Mouse (Mus musculus) layer of hippocampus, adult 11-12 months (tissue): ENCODE results near the gene Gab1.

Experiments
- DNase-seq: peaks from one replicate; pipeline ENCODE4 v3.0.0; 2022; ENCODE audit warnings: low spot score

Gene Gab1

GRCm38 (mm10) chr8:80810442-80810841, 69.9 kb downstream of the Gab1 start:
- no peak for DNase-seq

GRCm38 (mm10) chr8:80807807-80808505, 72.4 kb downstream of the Gab1 start:
- DNase-seq, result no peak

- peak; percentile 39 for DNase-seq
Observed at GRCm38 (mm10) chr8:80804066-80804619, 76.2 kb downstream of the Gab1 start.

GRCm38 (mm10) chr8:80798778-80799177, 81.5 kb downstream of the Gab1 start:
- no peak for DNase-seq

- no peak for DNase-seq
Observed at GRCm38 (mm10) chr8:80798198-80798777, 82.0 kb downstream of the Gab1 start.

- DNase-seq, result no peak
Observed at GRCm38 (mm10) chr8:80796070-80796469, 84.2 kb downstream of the Gab1 start.

- no peak for DNase-seq
Observed at GRCm38 (mm10) chr8:80794585-80795509, 85.5 kb downstream of the Gab1 start.

- no peak for DNase-seq
Observed at GRCm38 (mm10) chr8:80793791-80794515, 86.4 kb downstream of the Gab1 start.

GRCm38 (mm10) chr8:80792214-80792613, 88.1 kb downstream of the Gab1 start:
- DNase-seq, result no peak

- no peak for DNase-seq
Observed at GRCm38 (mm10) chr8:80789324-80789723, 91.0 kb downstream of the Gab1 start.

- no peak for DNase-seq
Observed at GRCm38 (mm10) chr8:80784559-80784958, 95.8 kb downstream of the Gab1 start.

GRCm38 (mm10) chr8:80783271-80783670, 97.0 kb downstream of the Gab1 start:
- DNase-seq, result no peak

- DNase-seq, result no peak
Observed at GRCm38 (mm10) chr8:80781338-80781737, 99.0 kb downstream of the Gab1 start.

- no peak for DNase-seq
Observed at GRCm38 (mm10) chr8:80780271-80780670, 100.0 kb downstream of the Gab1 start.

GRCm38 (mm10) chr8:80776436-80776835, 103.9 kb downstream of the Gab1 start:
- no peak for DNase-seq

- peak; percentile 37 for DNase-seq
Observed at GRCm38 (mm10) chr8:80772732-80773460, 107.4 kb downstream of the Gab1 start.

- DNase-seq, result no peak
Observed at GRCm38 (mm10) chr8:80768451-80768850, 111.9 kb downstream of the Gab1 start.

- DNase-seq, result peak; percentile 88
Observed at GRCm38 (mm10) chr8:80753017-80753715, 127.2 kb downstream of the Gab1 start.

- DNase-seq, result no peak
Observed at GRCm38 (mm10) chr8:80752429-80752828, 127.9 kb downstream of the Gab1 start.

GRCm38 (mm10) chr8:80749091-80749490, 131.2 kb downstream of the Gab1 start:
- no peak for DNase-seq
